In genomic region chr2:119237871-119238220, GRCm38 (mm10) we compare ENCODE assay signal across 8 mouse cellular contexts. TPM values are rescaled to one million over a fixed set of nuclear protein-coding genes. Genes with fewer than 3 reads are reported as not detected.
DNase-seq lines count a peak whose midpoint lies in the region; ATAC-seq and TF ChIP-seq lines count a peak whose summit lies in the region.

No protein-coding gene starts in this region.

- no peak for TF ChIP-seq CTCF in bone marrow macrophage, adult 2 months (IDR thresholded peaks at IDR 0.05; ENCODE audit: low read depth, low read length)

- H3K27me3 ChIP-seq in forebrain, embryonic 15.5 days = peaks cover 57% of the 10 kb centered on the region
- H3K27me3 ChIP-seq in liver, embryonic 15.5 days = peaks cover 90% of the 10 kb centered on the region

- H3K4me1 ChIP-seq in bone marrow macrophage, adult 2 months (ENCODE audit: control insufficient read depth, insufficient read depth, low read length) = peaks cover 20% of the 10 kb centered on the region
- peaks cover 14% of the 10 kb centered on the region for H3K4me1 ChIP-seq in forebrain, embryonic 15.5 days
- peaks cover 13% of the 10 kb centered on the region for H3K4me1 ChIP-seq in liver, embryonic 15.5 days (replicated peaks)

- no peaks in the 10 kb centered on the region for H3K9me3 ChIP-seq in forebrain, embryonic 15.5 days
- H3K9me3 ChIP-seq in liver, embryonic 15.5 days (replicated peaks) = no peaks in the 10 kb centered on the region

- peak overlapping the region; percentile 57 for H3K4me2 ChIP-seq in forebrain, embryonic 15.5 days (replicated peaks)
- H3K4me2 ChIP-seq in liver, embryonic 15.5 days = peak overlapping the region; percentile 68

- no peak for TF ChIP-seq POLR2A in bone marrow macrophage, adult 2 months (IDR thresholded peaks at IDR 0.05; ENCODE audit: borderline replicate concordance, low read depth, low read length)

- DNase-seq in layer of hippocampus, postnatal 10 days (ENCODE audit: low spot score in 2 of 2) = peak; percentile 25 to 27
- no peak for DNase-seq in layer of hippocampus, adult 11-12 months (ENCODE audit: low spot score)
- DNase-seq in left cerebral cortex, adult 9 months (ENCODE audit: low spot score in 2 of 2) = no peak
- DNase-seq in thymus, postnatal 0 days (ENCODE audit: low spot score) = no peak

- ATAC-seq in forebrain, embryonic 15.5 days (replicated peaks) = no peak
- ATAC-seq in liver, embryonic 15.5 days (ENCODE audit: insufficient read depth) = no peak
- ATAC-seq in cerebellum, adult (ENCODE audit: insufficient number of reproducible peaks, low FRiP score, low TSS enrichment) = no peak

- no peak overlapping the region for H3K27ac ChIP-seq in bone marrow macrophage, adult 2 months (ENCODE audit: insufficient read depth, low read depth, low read length)
- H3K27ac ChIP-seq in forebrain, embryonic 15.5 days (replicated peaks) = no peak overlapping the region
- no peak overlapping the region for H3K27ac ChIP-seq in liver, embryonic 15.5 days (replicated peaks)

- H3K36me3 ChIP-seq in forebrain, embryonic 15.5 days = no peaks in the 10 kb centered on the region
- H3K36me3 ChIP-seq in liver, embryonic 15.5 days (replicated peaks) = no peaks in the 10 kb centered on the region

- H3K9ac ChIP-seq in forebrain, embryonic 15.5 days (replicated peaks) = no peak overlapping the region
- H3K9ac ChIP-seq in liver, embryonic 15.5 days = no peak overlapping the region

- 1% methylated on average over 31 of the region's 31 CpGs for WGBS in forebrain, embryonic 15.5 days
- 5% methylated on average over 31 of the region's 31 CpGs for whole genome bisulfite sequencing in liver, embryonic 15.5 days (ENCODE audit: insufficient replicate concordance)

- H3K4me3 ChIP-seq in bone marrow macrophage, adult 2 months (ENCODE audit: insufficient read depth, low read length) = peak overlapping the region; percentile 55
- H3K4me3 ChIP-seq in forebrain, embryonic 15.5 days = peak overlapping the region; percentile 36
- H3K4me3 ChIP-seq in liver, embryonic 15.5 days (replicated peaks) = peak overlapping the region; percentile 43

RNA-seq across cellular contexts. Expression of gene Spint1, which starts 0.7 kb away (rescaled TPM):
- under 1 TPM; 0.27 to 0.59 TPM for total RNA-seq in layer of hippocampus, postnatal 10 days (2021)
- 3.7 and 4.3 TPM in 2 replicates for polyA plus RNA-seq in bone marrow macrophage, adult 2 months (2012; ENCODE audit: insufficient read depth, insufficient read length, missing spikeins)
- 0.31 and 0.56 TPM in 2 replicates for polyA plus RNA-seq in forebrain, embryonic 15.5 days (2015; fragmentation: Nextera tagmentation; extraction: Ambion mirVana)
- 0.15 and 0.35 TPM in 2 replicates for polyA plus RNA-seq in liver, embryonic 15.5 days (2015; fragmentation: Nextera tagmentation; extraction: Ambion mirVana)
- polyA plus RNA-seq in thymus, postnatal 0 days (2015; fragmentation: Nextera tagmentation; extraction: Ambion mirVana) = 21.7 and 23.6 TPM in 2 replicates

RNA-seq across cellular contexts. Expression of gene Ppp1r14d, which starts 8.1 kb away (rescaled TPM):
- total RNA-seq in layer of hippocampus, postnatal 10 days (2021) = not detected
- not detected in 2 replicates for polyA plus RNA-seq in bone marrow macrophage, adult 2 months (2012; ENCODE audit: insufficient read depth, insufficient read length, missing spikeins)
- polyA plus RNA-seq in forebrain, embryonic 15.5 days (2015; fragmentation: Nextera tagmentation; extraction: Ambion mirVana) = not detected in 2 replicates
- 0.20 TPM in 1 of 2 replicates, not detected in the other for polyA plus RNA-seq in liver, embryonic 15.5 days (2015; fragmentation: Nextera tagmentation; extraction: Ambion mirVana)
- 0.17 and 1.1 TPM in 2 replicates for polyA plus RNA-seq in thymus, postnatal 0 days (2015; fragmentation: Nextera tagmentation; extraction: Ambion mirVana)

RNA-seq across cellular contexts. Expression of gene Dnajc17, which starts 29.3 kb away (rescaled TPM):
- 10 to 100 TPM; 19.0 to 22.6 TPM for total RNA-seq in layer of hippocampus, postnatal 10 days (2021)
- 13.5 and 18.6 TPM in 2 replicates for polyA plus RNA-seq in bone marrow macrophage, adult 2 months (2012; ENCODE audit: insufficient read depth, insufficient read length, missing spikeins)
- polyA plus RNA-seq in forebrain, embryonic 15.5 days (2015; fragmentation: Nextera tagmentation; extraction: Ambion mirVana) = 26.7 and 30.9 TPM in 2 replicates
- 7.0 and 7.1 TPM in 2 replicates for polyA plus RNA-seq in liver, embryonic 15.5 days (2015; fragmentation: Nextera tagmentation; extraction: Ambion mirVana)
- polyA plus RNA-seq in thymus, postnatal 0 days (2015; fragmentation: Nextera tagmentation; extraction: Ambion mirVana) = 20.1 and 25.8 TPM in 2 replicates

RNA-seq across cellular contexts. Expression of gene Zfyve19, which starts 29.4 kb away (rescaled TPM):
- total RNA-seq in layer of hippocampus, postnatal 10 days (2021) = 10 to 100 TPM; 38.4 to 46.9 TPM
- polyA plus RNA-seq in bone marrow macrophage, adult 2 months (2012; ENCODE audit: insufficient read depth, insufficient read length, missing spikeins) = 41.2 and 50.7 TPM in 2 replicates
- 64.7 and 66.6 TPM in 2 replicates for polyA plus RNA-seq in forebrain, embryonic 15.5 days (2015; fragmentation: Nextera tagmentation; extraction: Ambion mirVana)
- polyA plus RNA-seq in liver, embryonic 15.5 days (2015; fragmentation: Nextera tagmentation; extraction: Ambion mirVana) = 19.0 and 21.6 TPM in 2 replicates
- polyA plus RNA-seq in thymus, postnatal 0 days (2015; fragmentation: Nextera tagmentation; extraction: Ambion mirVana) = 43.9 and 49.5 TPM in 2 replicates

RNA-seq across cellular contexts. Expression of gene Rhov, which starts 33.2 kb away (rescaled TPM):
- total RNA-seq in layer of hippocampus, postnatal 10 days (2021) = 10 to 100 TPM; 12.4 to 15.6 TPM
- polyA plus RNA-seq in bone marrow macrophage, adult 2 months (2012; ENCODE audit: insufficient read depth, insufficient read length, missing spikeins) = 2.2 and 2.7 TPM in 2 replicates
- 19.6 and 24.0 TPM in 2 replicates for polyA plus RNA-seq in forebrain, embryonic 15.5 days (2015; fragmentation: Nextera tagmentation; extraction: Ambion mirVana)
- 0.08 and 0.26 TPM in 2 replicates for polyA plus RNA-seq in liver, embryonic 15.5 days (2015; fragmentation: Nextera tagmentation; extraction: Ambion mirVana)
- 3.9 and 4.2 TPM in 2 replicates for polyA plus RNA-seq in thymus, postnatal 0 days (2015; fragmentation: Nextera tagmentation; extraction: Ambion mirVana)

Comparison
In these comparisons a context has a peak if more than half of its experiments do, and no peak if none do; other contexts are left out.
1. DNase-seq: peak in layer of hippocampus, postnatal 10 days (2 of 2); none in layer of hippocampus, adult 11-12 months (single experiment), left cerebral cortex, adult 9 months (0 of 2) and thymus, postnatal 0 days (single experiment).
2. Peak in every context shown above with its lines, with median percentiles within 50 percentile points of each other: H3K4me3 ChIP-seq.